ENCODE assay signal across 8 mouse cellular contexts in the genomic region with DNA sequence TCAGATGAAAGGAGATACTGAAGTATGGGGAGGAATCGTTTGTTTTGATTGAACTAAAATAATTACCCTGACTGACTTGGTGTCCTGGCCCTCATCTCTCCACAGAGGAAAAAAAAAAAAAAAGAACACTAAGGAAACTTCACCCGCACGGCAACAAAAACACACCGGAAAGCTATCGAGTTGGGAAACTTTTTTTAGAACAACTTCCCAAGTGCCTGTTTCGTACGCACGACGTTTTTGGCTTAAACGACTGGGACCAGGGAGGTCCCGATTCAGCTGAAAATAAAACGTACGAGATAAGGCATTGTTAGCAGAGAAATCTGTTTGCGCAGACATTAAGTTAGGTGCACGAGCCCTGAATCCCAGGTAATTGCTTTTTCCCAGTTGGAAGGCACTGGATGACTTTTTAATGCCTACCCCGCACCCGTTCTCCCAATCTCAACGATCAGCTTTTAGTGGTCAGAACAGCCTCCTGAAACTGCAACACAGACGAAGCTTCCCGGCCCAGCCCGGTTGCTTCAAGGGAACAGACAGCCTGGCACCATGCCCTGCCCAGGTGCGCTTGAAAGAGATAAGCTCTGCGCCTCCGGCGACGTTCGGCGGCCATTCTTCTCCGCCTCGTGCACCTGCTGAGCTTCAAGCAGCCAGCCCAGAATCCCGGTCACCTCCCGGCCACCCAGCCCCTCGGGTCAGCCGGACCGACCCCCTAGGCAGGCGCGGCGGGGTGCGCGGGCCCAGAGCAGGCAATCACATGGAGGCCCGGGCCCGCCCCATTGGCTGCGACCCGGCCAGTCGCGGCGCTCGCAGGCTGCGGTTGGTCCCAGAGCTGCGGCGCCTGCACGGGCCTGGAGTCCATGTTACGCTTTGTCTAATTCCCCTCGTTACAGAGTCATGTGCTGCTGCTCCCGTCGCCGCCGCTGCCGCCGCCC. TPM values are rescaled to one million over a fixed set of nuclear protein-coding genes. Genes with fewer than 3 reads are reported as not detected.
DNase-seq lines count a peak whose midpoint lies in the region; ATAC-seq lines count a peak whose summit lies in the region.

Gene Lrrc8d, plus strand, starts transcription at position 829 of the 929 bp plus-strand sequence.

- H3K9me3 ChIP-seq in intestine, embryonic 16.5 days (ENCODE audit: control insufficient read depth, low read length): no peaks in the 10 kb centered on the region
- no peaks in the 10 kb centered on the region for H3K9me3 ChIP-seq in midbrain, embryonic 10.5 days (replicated peaks)

- peak; percentile 92 to 97 for DNase-seq in adrenal gland, adult (ENCODE audit: inconsistent age in 2 of 2, low spot score in 1 of 2)
- peak; percentile 91 for DNase-seq in embryo, embryonic 11 days
- peak; percentile 78 to 79 for DNase-seq in gastrocnemius, postnatal 36 days
- peak; percentile 87 to 91 for DNase-seq in left cerebral cortex, postnatal 36 days (ENCODE audit: low spot score in 2 of 2)
- peak; percentile 89 for DNase-seq in midbrain, embryonic 10.5 days (ENCODE audit: low spot score)
- DNase-seq in right cerebral cortex, postnatal 4 days: peak; percentile 86
- DNase-seq in yolk sac, embryonic 10.5 days (ENCODE audit: low spot score): peak; percentile 85

- peak within 1 kb of the TSS; percentile 87 for H3K4me2 ChIP-seq in intestine, embryonic 16.5 days (ENCODE audit: low read depth, low read length)

- H3K36me3 ChIP-seq in intestine, embryonic 16.5 days (ENCODE audit: control insufficient read depth, insufficient read depth, low read length): no peaks in the 10 kb centered on the region
- peaks cover 20% of the 10 kb centered on the region for H3K36me3 ChIP-seq in midbrain, embryonic 10.5 days

- ATAC-seq in intestine, embryonic 16.5 days: peak; percentile 84

- peak within 1 kb of the TSS; percentile 95 for H3K27ac ChIP-seq in intestine, embryonic 16.5 days (ENCODE audit: low read length)
- peak within 1 kb of the TSS; percentile 99 for H3K27ac ChIP-seq in midbrain, embryonic 10.5 days (replicated peaks)

- intact Hi-C loops in gastrocnemius, postnatal 36 days (cut with DNase I): no loop called here
- intact Hi-C loops in left cerebral cortex, postnatal 36 days (cut with DNase I): no loop called here

- H3K4me3 ChIP-seq in intestine, embryonic 16.5 days (ENCODE audit: low read length): peak within 1 kb of the TSS; percentile 90
- H3K4me3 ChIP-seq in midbrain, embryonic 10.5 days: peak within 1 kb of the TSS; percentile 90

- H3K9ac ChIP-seq in intestine, embryonic 16.5 days (ENCODE audit: low read depth, low read length): peak within 1 kb of the TSS; percentile 95

- peaks cover 15% of the 10 kb centered on the region for H3K4me1 ChIP-seq in intestine, embryonic 16.5 days (ENCODE audit: control insufficient read depth, insufficient read depth, low read length)
- H3K4me1 ChIP-seq in midbrain, embryonic 10.5 days: peaks cover 44% of the 10 kb centered on the region

- 2% methylated on average over 59 of the region's 60 CpGs for WGBS in intestine, embryonic 16.5 days
- 2% methylated on average over 60 of the region's 60 CpGs for WGBS in midbrain, embryonic 10.5 days

- 0 out of 2 replicates have a peak, but pooled peaks cover 3% of the 10 kb centered on the region for H3K27me3 ChIP-seq in intestine, embryonic 16.5 days (replicated peaks; ENCODE audit: control insufficient read depth, insufficient read depth, low read length)
- peaks cover 20% of the 10 kb centered on the region for H3K27me3 ChIP-seq in midbrain, embryonic 10.5 days (ENCODE audit: low read depth, poor library complexity, severe bottlenecking)

RNA-seq across cellular contexts. Expression of gene Lrrc8d, which starts in this region (rescaled TPM):
- total RNA-seq in gastrocnemius, postnatal 36 days (2021): 1 to 10 TPM; 3.0 to 4.4 TPM
- polyA plus RNA-seq in intestine, embryonic 16.5 days (2015; fragmentation: Nextera tagmentation; extraction: Ambion mirVana): 8.9 and 10.9 TPM in 2 replicates
- total RNA-seq in left cerebral cortex, postnatal 36 days (2021): 10 to 100 TPM; 38.7 to 39.1 TPM
- 20.7 and 24.1 TPM in 2 replicates for polyA plus RNA-seq in midbrain, embryonic 10.5 days (2016; fragmentation: Nextera tagmentation; extraction: Ambion mirVana)

Comparison
In these comparisons a context has a peak if more than half of its experiments do, and no peak if none do; other contexts are left out.
1. Peak in every context shown above with its lines: DNase-seq, ATAC-seq, H3K4me3 ChIP-seq and H3K27ac ChIP-seq.
2. RNA of gene Lrrc8d (total RNA-seq): 38.7 to 39.1 TPM in left cerebral cortex, postnatal 36 days; 3.0 to 4.4 TPM in gastrocnemius, postnatal 36 days; every median in the first group is over 4 times any median in the second.